Comparison of ENCODE assay signal across 12 mouse cellular contexts in genomic region chr12:25213782-25214478, GRCm38 (mm10).
DNase-seq lines count a peak whose midpoint lies in the region.
"Had no signal": no experiment of that assay in that cellular context is flagged by ENCODE, and none has a peak within 500 bp of the region (broad histone marks: within the 10 kb centered on the region; RNA-seq: fewer than 3 reads in every experiment).

No protein-coding gene starts in this region.

- DNase-seq in adrenal gland, adult (ENCODE audit: inconsistent age in 2 of 2, low spot score in 1 of 2) = peak; percentile 41 to 78
- no peak for DNase-seq in adrenal gland, postnatal 4 days (ENCODE audit: low spot score in 2 of 2)
- peak; percentile 62 to 69 for DNase-seq in kidney, postnatal 25 days
- no peak for DNase-seq in kidney, postnatal 10 days
- peak; percentile 56 for DNase-seq in A20 (ENCODE audit: low read depth, low spot score)
- peak; percentile 63 for DNase-seq in adrenal gland, postnatal 14 days
- DNase-seq in right cerebral cortex, postnatal 10 days (ENCODE audit: low spot score in 2 of 2) = no peak
- DNase-seq in left cerebral cortex, postnatal 14 days (ENCODE audit: low spot score in 2 of 2) = no peak
- DNase-seq: cerebellum, adult 11-12 months; gastrocnemius, postnatal 14 days; lung, postnatal 4 days; right cerebral cortex, postnatal 14 days had no signal

- intact Hi-C loops in left cerebral cortex, postnatal 14 days (cut with DNase I) = no loop called here

Comparison
In these comparisons a context has a peak if more than half of its experiments do, and no peak if none do; other contexts are left out.
1. DNase-seq: peak in adrenal gland, adult (2 of 2), kidney, postnatal 25 days (2 of 2), A20 (single experiment) and adrenal gland, postnatal 14 days (single experiment); none in adrenal gland, postnatal 4 days (0 of 2), kidney, postnatal 10 days (single experiment), right cerebral cortex, postnatal 10 days (0 of 2) and left cerebral cortex, postnatal 14 days (0 of 2).